Mouse (Mus musculus) embryonic fibroblast, embryonic 13.5 days (primary cell): Measurements from ENCODE around the gene Rims3.

Source experiments
- CTCF ChIP-seq: IDR thresholded peaks from 2 replicates; pipeline ENCODE4 v1.5.1; 2011; ENCODE audit warnings: mild to moderate bottlenecking, control low read depth, low read length, moderate library complexity, borderline replicate concordance; ENCODE audit not compliant: insufficient read depth
- POLR2A ChIP-seq: IDR thresholded peaks from 2 replicates; pipeline ENCODE4 v1.6.1; 2011; ENCODE audit warnings: low read depth, mild to moderate bottlenecking, control low read depth, low read length, moderate library complexity

DNA sequence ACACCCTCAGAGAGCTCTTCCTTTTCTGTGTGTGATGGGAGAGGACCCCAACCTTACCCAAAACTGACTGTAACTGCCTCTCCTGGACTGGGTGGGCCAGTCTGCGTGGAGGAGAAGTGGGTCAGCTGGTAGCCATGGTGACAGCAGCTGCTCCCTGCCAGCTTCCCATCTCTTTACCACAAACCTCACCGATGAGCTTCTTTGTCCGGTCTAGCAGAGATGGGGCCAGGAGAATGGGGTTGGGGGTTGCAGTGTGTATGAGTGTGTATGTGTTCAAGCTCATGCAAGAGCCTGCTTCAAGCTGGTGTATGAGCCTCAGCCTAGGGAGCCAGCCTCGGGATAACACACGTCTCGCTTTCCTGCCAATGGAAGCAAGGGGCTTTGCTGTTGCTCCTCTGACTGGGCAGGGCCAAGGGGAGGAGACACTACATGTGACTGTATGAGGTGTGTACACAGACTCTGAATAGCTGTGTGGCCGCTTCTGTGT, 15.7 kb downstream of the Rims3 start:
- no peak for TF ChIP-seq CTCF
- no peak for TF ChIP-seq POLR2A
